7 mouse cellular contexts compared by ENCODE assay signal in genomic region chr4:116221140-116221851, GRCm38 (mm10). TPM values are rescaled to one million over a fixed set of nuclear protein-coding genes. Genes with fewer than 3 reads are reported as not detected.
DNase-seq lines count a peak whose midpoint lies in the region; ATAC-seq lines count a peak whose summit lies in the region.

Gene Pik3r3 (plus strand): TSS chr4:116221618.

- peak; percentile 99 for DNase-seq in adrenal gland, postnatal 25 days
- DNase-seq in heart, adult 11 months: peak; percentile 100
- peak; percentile 96 for DNase-seq in kidney, adult 18-20 months
- DNase-seq in limb, embryonic 11.5 days (ENCODE audit: low spot score): peak; percentile 99
- DNase-seq in midbrain, embryonic 14.5 days: peak; percentile 99
- peak; percentile 93 to 97 for DNase-seq in spleen, adult 18-20 months

- H3K27ac ChIP-seq in embryonic facial prominence, embryonic 12.5 days: peak within 1 kb of the TSS; percentile 99
- H3K27ac ChIP-seq in limb, embryonic 11.5 days (replicated peaks; ENCODE audit: low read depth, low read length): peak within 1 kb of the TSS; percentile 99
- H3K27ac ChIP-seq in midbrain, embryonic 14.5 days (replicated peaks; ENCODE audit: low read depth, low read length): peak within 1 kb of the TSS; percentile 100

- under 1% methylated on average over 53 of the region's 53 CpGs for whole genome bisulfite sequencing in embryonic facial prominence, embryonic 12.5 days
- under 1% methylated on average over 53 of the region's 53 CpGs for WGBS in limb, embryonic 11.5 days
- under 1% methylated on average over 53 of the region's 53 CpGs for WGBS in midbrain, embryonic 14.5 days

- peak; percentile 99 for ATAC-seq in embryonic facial prominence, embryonic 12.5 days (ENCODE audit: insufficient number of reproducible peaks, insufficient read depth, low FRiP score, low TSS enrichment)
- ATAC-seq in limb, embryonic 11.5 days (ENCODE audit: insufficient number of reproducible peaks, low FRiP score, low TSS enrichment, low read depth): peak; percentile 99
- peak; percentile 99 for ATAC-seq in midbrain, embryonic 14.5 days (ENCODE audit: low FRiP score, low TSS enrichment)

- H3K4me1 ChIP-seq in embryonic facial prominence, embryonic 12.5 days: 0 out of 2 replicates have a peak, but pooled peaks cover 3% of the 10 kb centered on the region
- no peaks in the 10 kb centered on the region for H3K4me1 ChIP-seq in limb, embryonic 11.5 days (ENCODE audit: control insufficient read depth, insufficient read depth, low read length)
- peaks cover 14% of the 10 kb centered on the region for H3K4me1 ChIP-seq in midbrain, embryonic 14.5 days (ENCODE audit: control insufficient read depth, insufficient read depth, low read length)

- peak within 1 kb of the TSS; percentile 72 for H3K4me2 ChIP-seq in embryonic facial prominence, embryonic 12.5 days (replicated peaks)
- peak within 1 kb of the TSS; percentile 65 for H3K4me2 ChIP-seq in limb, embryonic 11.5 days (ENCODE audit: low read depth, severe bottlenecking)
- H3K4me2 ChIP-seq in midbrain, embryonic 14.5 days (ENCODE audit: low read length): peak within 1 kb of the TSS; percentile 68

- H3K9me3 ChIP-seq in embryonic facial prominence, embryonic 12.5 days: no peaks in the 10 kb centered on the region
- no peaks in the 10 kb centered on the region for H3K9me3 ChIP-seq in limb, embryonic 11.5 days (ENCODE audit: control insufficient read depth, low read length)
- no peaks in the 10 kb centered on the region for H3K9me3 ChIP-seq in midbrain, embryonic 14.5 days (ENCODE audit: control insufficient read depth, low read length)

- H3K4me3 ChIP-seq in embryonic facial prominence, embryonic 12.5 days: peak within 1 kb of the TSS; percentile 64
- H3K4me3 ChIP-seq in limb, embryonic 11.5 days (ENCODE audit: low read depth, low read length): peak within 1 kb of the TSS; percentile 43
- peak within 1 kb of the TSS; percentile 52 for H3K4me3 ChIP-seq in midbrain, embryonic 14.5 days (replicated peaks; ENCODE audit: low read depth, low read length)

- H3K9ac ChIP-seq in embryonic facial prominence, embryonic 12.5 days: peak within 1 kb of the TSS; percentile 91
- peak within 1 kb of the TSS; percentile 92 for H3K9ac ChIP-seq in limb, embryonic 11.5 days (ENCODE audit: low read length)
- H3K9ac ChIP-seq in midbrain, embryonic 14.5 days (replicated peaks; ENCODE audit: low read length): peak within 1 kb of the TSS; percentile 93

- no peaks in the 10 kb centered on the region for H3K27me3 ChIP-seq in embryonic facial prominence, embryonic 12.5 days
- no peaks in the 10 kb centered on the region for H3K27me3 ChIP-seq in limb, embryonic 11.5 days (ENCODE audit: control insufficient read depth, insufficient read depth, low read length)
- no peaks in the 10 kb centered on the region for H3K27me3 ChIP-seq in midbrain, embryonic 14.5 days (ENCODE audit: control insufficient read depth, insufficient read depth, low read length)

- H3K36me3 ChIP-seq in embryonic facial prominence, embryonic 12.5 days: no peaks in the 10 kb centered on the region
- H3K36me3 ChIP-seq in limb, embryonic 11.5 days (ENCODE audit: control insufficient read depth, insufficient read depth, low read length): no peaks in the 10 kb centered on the region
- H3K36me3 ChIP-seq in midbrain, embryonic 14.5 days (ENCODE audit: control insufficient read depth, insufficient read depth, low read length): no peaks in the 10 kb centered on the region

RNA-seq across cellular contexts. Expression of gene Pik3r3, which starts in this region (rescaled TPM):
- 16.8 and 17.7 TPM in 2 replicates for total RNA-seq in adrenal gland, postnatal 25 days (2021)
- 51.2 and 55.1 TPM in 2 replicates for polyA plus RNA-seq in embryonic facial prominence, embryonic 12.5 days (2016; fragmentation: Nextera tagmentation; extraction: Ambion mirVana)
- 43.5 and 46.2 TPM in 2 replicates for polyA plus RNA-seq in limb, embryonic 11.5 days (2014; fragmentation: Nextera tagmentation; extraction: Ambion mirVana)
- 86.4 and 115 TPM in 2 replicates for polyA plus RNA-seq in midbrain, embryonic 14.5 days (2014; fragmentation: Nextera tagmentation; extraction: Ambion mirVana)

Comparison
In these comparisons a context has a peak if more than half of its experiments do, and no peak if none do; other contexts are left out.
1. Peak in every context shown above with its lines: DNase-seq, ATAC-seq, H3K4me3 ChIP-seq and H3K27ac ChIP-seq.